Mouse (Mus musculus) brain, embryonic 14.5 days (tissue): ENCODE data around the gene Zfp42. TPM values are rescaled to one million over a fixed set of nuclear protein-coding genes. Genes with fewer than 3 reads are reported as not detected.
"Not testable (repeated sequence)": the region's sequence is repeated elsewhere in the genome, so short reads cannot be mapped to it uniquely, and the experiment has no call there.

Experiments
- DNase-seq: peaks from one replicate; pipeline ENCODE4 v3.0.0-alpha.2; 2011; ENCODE audit warnings: low read depth
- CTCF ChIP-seq: fragments of 200-500 bp; IDR thresholded peaks from 2 replicates; pipeline ENCODE4 v1.5.1; 2012; ENCODE audit warnings: inconsistent platforms, mild to moderate bottlenecking, moderate library complexity, borderline replicate concordance; ENCODE audit not compliant: insufficient read depth, insufficient read length; ENCODE audit errors: extremely low read depth
- POLR2A ChIP-seq: fragments of 200-500 bp; IDR thresholded peaks from 2 replicates; pipeline ENCODE4 v1.6.1; 2012; ENCODE audit warnings: mild to moderate bottlenecking, inconsistent platforms, borderline replicate concordance; ENCODE audit not compliant: poor library complexity, insufficient read depth, insufficient read length, severe bottlenecking; ENCODE audit errors: extremely low read depth
- polyA plus RNA-seq: library from polyadenylated mRNA; depleted of rRNA; stranded (reverse); fragments of >200 nt; gene quantifications from 2 replicates; pipeline ENCODE4 v1.2.3, GENCODE M21; 2012; rRNA removed

The Zfp42 gene
- polyA plus RNA-seq, result not detected in 2 replicates

GRCm38 (mm10) chr8:43306896-43307295 lies at the start of gene Zfp42:
TSS of gene Zfp42 (minus strand) at chr8:43306980.
- DNase-seq, result no peak
- TF ChIP-seq CTCF (no peak), POLR2A (no peak)

- TF ChIP-seq POLR2A (no peak), CTCF (no peak)
- DNase-seq, result peak; percentile 71
These were observed 49.4 kb upstream of the Zfp42 start for GRCm38 (mm10) chr8:43356069-43356770.

- not testable (repeated sequence) for DNase-seq
These were observed 45.5 kb upstream of the Zfp42 start for GRCm38 (mm10) chr8:43352241-43352640.

GRCm38 (mm10) chr8:43338555-43338954 lies 31.8 kb upstream of the Zfp42 start:
- TF ChIP-seq CTCF (no peak), POLR2A (no peak)
- DNase-seq, result no peak

GRCm38 (mm10) chr8:43333465-43333864 lies 26.7 kb upstream of the Zfp42 start:
- TF ChIP-seq CTCF (peak; percentile 44; the same call in 1 of the 2 replicates), POLR2A (no peak)
- no peak for DNase-seq

GRCm38 (mm10) chr8:43331657-43332056 lies 24.9 kb upstream of the Zfp42 start:
- no peak for DNase-seq
- TF ChIP-seq POLR2A (no peak), CTCF (no peak)

- no peak for DNase-seq
- TF ChIP-seq POLR2A, result no peak
- no peak for TF ChIP-seq CTCF
These were observed 23.3 kb upstream of the Zfp42 start for GRCm38 (mm10) chr8:43329913-43330705.

GRCm38 (mm10) chr8:43328666-43329065 lies 21.9 kb upstream of the Zfp42 start:
- TF ChIP-seq CTCF (no peak), POLR2A (no peak)
- no peak for DNase-seq

- DNase-seq, result no peak
- TF ChIP-seq POLR2A, result no peak
- TF ChIP-seq CTCF, result no peak
These were observed 14.0 kb upstream of the Zfp42 start for GRCm38 (mm10) chr8:43320771-43321170.

GRCm38 (mm10) chr8:43308213-43308612 lies 1.4 kb upstream of the Zfp42 start:
- DNase-seq, result no peak
- no peak for TF ChIP-seq CTCF
- no peak for TF ChIP-seq POLR2A

- DNase-seq, result no peak
- no peak for TF ChIP-seq POLR2A
These were observed 1.1 kb downstream of the Zfp42 start for GRCm38 (mm10) chr8:43305676-43306075.

- DNase-seq, result no peak
- TF ChIP-seq CTCF (no peak), POLR2A (no peak)
These were observed 7.0 kb downstream of the Zfp42 start for GRCm38 (mm10) chr8:43299796-43300195.
